Mouse (Mus musculus) olfactory bulb, adult 2 months (tissue): ENCODE measurements around the gene Creb5.

ENCODE experiments used
- CTCF ChIP-seq: fragments of 200-500 bp; IDR thresholded peaks from 2 replicates; pipeline ENCODE4 v1.5.1; 2012; ENCODE audit warnings: low read depth, mild to moderate bottlenecking, low read length, moderate library complexity; ENCODE audit not compliant: insufficient read depth
- POLR2A ChIP-seq: fragments of 200-500 bp; IDR thresholded peaks from 2 replicates; pipeline ENCODE4 v1.6.1; 2012; ENCODE audit warnings: mild to moderate bottlenecking, low read depth, low read length, moderate library complexity; ENCODE audit not compliant: insufficient read depth

DNA sequence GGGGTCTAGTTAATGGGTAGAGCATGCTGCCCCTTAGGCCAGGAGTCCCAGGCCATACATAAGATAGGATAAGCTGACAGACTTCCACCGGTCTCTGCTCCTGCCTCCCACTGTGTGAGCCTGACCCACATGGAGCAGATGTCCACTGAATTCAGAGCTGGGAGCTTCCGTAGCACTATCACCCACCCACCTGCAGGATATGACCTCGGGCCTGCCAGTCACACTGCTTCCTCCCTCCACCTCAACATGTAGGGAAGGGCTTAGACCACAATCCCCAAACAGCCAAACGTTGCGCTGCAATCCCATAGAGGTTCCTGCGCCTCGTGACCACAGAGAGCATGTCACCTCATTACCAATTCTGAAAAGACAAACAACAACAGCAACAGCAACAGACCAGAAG lies 293.3 kb downstream of the Creb5 start:
- TF ChIP-seq CTCF: no peak
- TF ChIP-seq POLR2A: no peak
